Mouse (Mus musculus): ENCODE measurements around the gene Spred1. TPM values are rescaled to one million over a fixed set of nuclear protein-coding genes. Genes with fewer than 3 reads are reported as not detected.

Spred1 gene
- total RNA-seq (2021): 10 to 100 TPM; 53.4 to 58.2 TPM

GRCm38 (mm10) chr2:117121212-117121983 lies at the start of gene Spred1:
Spred1 (plus strand) TSS chr2:117121374.
- peak; percentile 48 for DNase-seq
- intact Hi-C loops (cut with DNase I): loop anchor here (5.0 kb wide), 3 partner anchors 61 to 224 kb away; no protein-coding TSS in a partner anchor

- intact Hi-C loops (cut with DNase I): no loop called here
- DNase-seq: no peak
Observed at GRCm38 (mm10) chr2:117071596-117071995, 49.6 kb upstream of the Spred1 start.

- intact Hi-C loops (cut with DNase I): no loop called here
Observed at GRCm38 (mm10) chr2:117078711-117079110, 42.5 kb upstream of the Spred1 start.

GRCm38 (mm10) chr2:117079621-117080020 lies 41.6 kb upstream of the Spred1 start:
- peak; percentile 52 for DNase-seq

More at GRCm38 (mm10) chr2:117078711-117079110, 42.5 kb upstream of the Spred1 start:
- no peak for DNase-seq

GRCm38 (mm10) chr2:117086002-117086765 lies 35.0 kb upstream of the Spred1 start:
- intact Hi-C loops (cut with DNase I): no loop called here
- DNase-seq: no peak

More at GRCm38 (mm10) chr2:117079621-117080020, 41.6 kb upstream of the Spred1 start:
- intact Hi-C loops (cut with DNase I): no loop called here

GRCm38 (mm10) chr2:117086766-117087457 lies 34.3 kb upstream of the Spred1 start:
- intact Hi-C loops (cut with DNase I): no loop called here
- no peak for DNase-seq

GRCm38 (mm10) chr2:117087458-117087820 lies 33.7 kb upstream of the Spred1 start:
- no peak for DNase-seq
- intact Hi-C loops (cut with DNase I): no loop called here

GRCm38 (mm10) chr2:117089482-117089881 lies 31.7 kb upstream of the Spred1 start:
- no peak for DNase-seq
- intact Hi-C loops (cut with DNase I): no loop called here

- intact Hi-C loops (cut with DNase I): no loop called here
- DNase-seq: no peak
Observed at GRCm38 (mm10) chr2:117090061-117090460, 31.1 kb upstream of the Spred1 start.

GRCm38 (mm10) chr2:117092946-117093401 lies 28.2 kb upstream of the Spred1 start:
- intact Hi-C loops (cut with DNase I): no loop called here
- no peak for DNase-seq

- no peak for DNase-seq
- intact Hi-C loops (cut with DNase I): no loop called here
Observed at GRCm38 (mm10) chr2:117095491-117095890, 25.7 kb upstream of the Spred1 start.

- DNase-seq: no peak
- intact Hi-C loops (cut with DNase I): no loop called here
Observed at GRCm38 (mm10) chr2:117097305-117097704, 23.9 kb upstream of the Spred1 start.

GRCm38 (mm10) chr2:117099316-117099715 lies 21.9 kb upstream of the Spred1 start:
- intact Hi-C loops (cut with DNase I): no loop called here
- no peak for DNase-seq

GRCm38 (mm10) chr2:117103461-117103860 lies 17.7 kb upstream of the Spred1 start:
- DNase-seq: no peak
- intact Hi-C loops (cut with DNase I): no loop called here

GRCm38 (mm10) chr2:117105407-117105806 lies 15.8 kb upstream of the Spred1 start:
- DNase-seq: peak; percentile 57
- intact Hi-C loops (cut with DNase I): no loop called here

GRCm38 (mm10) chr2:117108059-117108458 lies 13.1 kb upstream of the Spred1 start:
- no peak for DNase-seq
- intact Hi-C loops (cut with DNase I): no loop called here

- intact Hi-C loops (cut with DNase I): no loop called here
- no peak for DNase-seq
Observed at GRCm38 (mm10) chr2:117109296-117109695, 11.9 kb upstream of the Spred1 start.

- no peak for DNase-seq
- intact Hi-C loops (cut with DNase I): no loop called here
Observed at GRCm38 (mm10) chr2:117110355-117110866, 10.8 kb upstream of the Spred1 start.

GRCm38 (mm10) chr2:117113262-117113661 lies 7.9 kb upstream of the Spred1 start:
- intact Hi-C loops (cut with DNase I): no loop called here
- no peak for DNase-seq

- intact Hi-C loops (cut with DNase I): no loop called here
- DNase-seq: no peak
Observed at GRCm38 (mm10) chr2:117113762-117114161, 7.4 kb upstream of the Spred1 start.

- intact Hi-C loops (cut with DNase I): no loop called here
Observed at GRCm38 (mm10) chr2:117118516-117118915, 2.7 kb upstream of the Spred1 start.

More at GRCm38 (mm10) chr2:117118516-117118915, 2.7 kb upstream of the Spred1 start:
- DNase-seq: no peak
